Mouse (Mus musculus) hindbrain, embryonic 10.5 days (tissue): ENCODE results near the gene Ncf1. TPM values are rescaled to one million over a fixed set of nuclear protein-coding genes. Genes with fewer than 3 reads are reported as not detected.

Experiments
- DNase-seq: peaks from one replicate; pipeline ENCODE4 v3.0.0-alpha.2; 2017; ENCODE audit warnings: low spot score
- H3K27ac ChIP-seq: fragments of 300-500 bp; sonication (generic); 2 replicates; pipeline ENCODE4 v1.5.1; 2016; ENCODE audit warnings: mild to moderate bottlenecking, moderate library complexity
- H3K27me3 ChIP-seq: fragments of 300-500 bp; sonication (generic); 2 replicates; pipeline ENCODE4 v1.6.1; 2016; ENCODE audit warnings: mild to moderate bottlenecking; ENCODE audit not compliant: poor library complexity, insufficient read depth, severe bottlenecking
- H3K36me3 ChIP-seq: fragments of 300-500 bp; sonication (generic); 2 replicates; pipeline ENCODE4 v1.6.1; 2016; ENCODE audit warnings: mild to moderate bottlenecking, moderate library complexity
- H3K4me1 ChIP-seq: fragments of 300-500 bp; sonication (generic); replicated peaks from 2 replicates; pipeline ENCODE4 v1.6.1; 2016; ENCODE audit warnings: mild to moderate bottlenecking
- H3K4me3 ChIP-seq: fragments of 300-500 bp; sonication (generic); 2 replicates; pipeline ENCODE4 v1.5.1; 2016; ENCODE audit warnings: mild to moderate bottlenecking, moderate library complexity
- H3K9me3 ChIP-seq: fragments of 300-500 bp; sonication (generic); 2 replicates; pipeline ENCODE4 v1.6.1; 2016; ENCODE audit warnings: mild to moderate bottlenecking, moderate library complexity
- WGBS: fragments of 180-500 bp; shearing (Covaris S2); methylation state at CpG from one replicate; pipeline ENCODE4 v1.1.7; 2016; 5-methylcytosine and 5-hydroxymethylcytosine counted together
- polyA plus RNA-seq: library from polyadenylated mRNA; unstranded; fragments of >200 nt; fragmentation: Nextera tagmentation; extraction: Ambion mirVana; gene quantifications from 2 replicates; pipeline ENCODE4 v1.2.1, GENCODE M21; 2016

The Ncf1 gene
- polyA plus RNA-seq, result 2.6 and 3.1 TPM in 2 replicates

GRCm38 (mm10) chr5:134229391-134229790, at the start of gene Ncf1:
Ncf1 (minus strand) TSS chr5:134229625.
- Histone ChIP-seq H3K27ac (no peak within 1 kb of the TSS), H3K4me1 (peaks cover 47% of the 10 kb centered on the region), H3K27me3 (no peaks in the 10 kb centered on the region), H3K9me3 (no peaks in the 10 kb centered on the region), H3K36me3 (0 out of 2 replicates have a peak, but pooled peaks cover under 1% of the 10 kb centered on the region), H3K4me3 (no peak within 1 kb of the TSS)
- 84% methylated on average over 7 of the region's 7 CpGs for WGBS
- DNase-seq, result no peak

- no peak for DNase-seq
- Histone ChIP-seq H3K4me3 (no peak overlapping the region), H3K4me1 (no peaks in the 10 kb centered on the region), H3K27ac (no peak overlapping the region), H3K27me3 (no peaks in the 10 kb centered on the region), H3K9me3 (no peaks in the 10 kb centered on the region), H3K36me3 (peaks cover 99% of the 10 kb centered on the region)
- 91% methylated on average over 4 of the region's 4 CpGs for WGBS
These were observed 47.7 kb upstream of the Ncf1 start for GRCm38 (mm10) chr5:134277109-134277508.

DNA sequence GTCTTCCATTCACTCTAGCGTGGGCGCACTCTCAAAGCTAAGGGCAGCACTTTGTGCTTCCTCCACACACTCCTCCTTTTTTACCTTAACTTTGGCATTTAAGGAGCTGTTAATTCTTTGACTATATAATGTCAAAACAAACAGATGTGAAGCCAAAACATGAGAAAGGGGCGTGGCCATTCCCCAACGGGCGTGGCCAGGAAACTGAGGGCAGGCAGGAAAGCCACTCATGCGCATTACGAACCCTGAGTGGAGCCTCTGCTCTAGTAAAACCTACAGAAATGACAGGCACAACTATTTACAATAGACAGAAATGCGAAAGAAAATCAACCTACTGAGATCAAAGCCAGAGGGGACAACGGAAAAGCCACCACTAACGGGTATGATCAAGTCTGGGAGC, 46.1 kb upstream of the Ncf1 start:
- no peak for DNase-seq
- H3K27me3 ChIP-seq, result no peaks in the 10 kb centered on the region
- peaks cover 99% of the 10 kb centered on the region for H3K36me3 ChIP-seq
- H3K4me3 ChIP-seq, result no peak overlapping the region
- WGBS, result 92% methylated on average over 10 of the region's 10 CpGs
- H3K27ac ChIP-seq, result no peak overlapping the region
- no peaks in the 10 kb centered on the region for H3K9me3 ChIP-seq
- H3K4me1 ChIP-seq, result no peaks in the 10 kb centered on the region

GRCm38 (mm10) chr5:134275021-134275420, 45.6 kb upstream of the Ncf1 start:
- H3K36me3 ChIP-seq, result peaks cover 99% of the 10 kb centered on the region

DNA sequence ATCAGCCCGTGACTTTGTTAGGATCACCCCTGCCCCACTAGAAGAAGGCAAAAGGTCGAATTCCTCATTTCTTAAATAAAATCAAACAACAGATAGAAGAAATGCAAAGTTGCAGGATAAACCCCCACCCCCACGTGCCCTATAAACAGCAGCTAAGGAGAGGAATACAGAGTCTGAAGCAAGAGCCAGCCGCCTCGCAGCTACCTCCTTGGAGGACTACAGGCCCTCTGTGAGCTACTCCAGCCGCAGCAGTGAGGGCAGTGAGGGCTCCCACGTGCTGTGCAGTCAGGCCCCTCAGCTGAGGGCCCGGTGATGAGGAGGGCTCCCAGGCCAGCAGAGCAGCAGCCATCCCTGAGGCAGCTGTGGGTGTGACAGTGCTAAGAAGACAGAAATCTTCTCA, 44.3 kb upstream of the Ncf1 start:
- H3K27ac ChIP-seq, result no peak overlapping the region
- H3K4me1 ChIP-seq, result no peaks in the 10 kb centered on the region
- no peak for DNase-seq
- 87% methylated on average over 8 of the region's 8 CpGs for WGBS
- no peak overlapping the region for H3K4me3 ChIP-seq
- H3K9me3 ChIP-seq, result no peaks in the 10 kb centered on the region
- H3K27me3 ChIP-seq, result no peaks in the 10 kb centered on the region
- peaks cover 99% of the 10 kb centered on the region for H3K36me3 ChIP-seq

More at GRCm38 (mm10) chr5:134275021-134275420, 45.6 kb upstream of the Ncf1 start:
- no peak for DNase-seq
- no peaks in the 10 kb centered on the region for H3K9me3 ChIP-seq
- no peak overlapping the region for H3K4me3 ChIP-seq
- WGBS, result 93% methylated on average over 11 of the region's 11 CpGs
- H3K4me1 ChIP-seq, result no peaks in the 10 kb centered on the region
- no peaks in the 10 kb centered on the region for H3K27me3 ChIP-seq
- H3K27ac ChIP-seq, result no peak overlapping the region

DNA sequence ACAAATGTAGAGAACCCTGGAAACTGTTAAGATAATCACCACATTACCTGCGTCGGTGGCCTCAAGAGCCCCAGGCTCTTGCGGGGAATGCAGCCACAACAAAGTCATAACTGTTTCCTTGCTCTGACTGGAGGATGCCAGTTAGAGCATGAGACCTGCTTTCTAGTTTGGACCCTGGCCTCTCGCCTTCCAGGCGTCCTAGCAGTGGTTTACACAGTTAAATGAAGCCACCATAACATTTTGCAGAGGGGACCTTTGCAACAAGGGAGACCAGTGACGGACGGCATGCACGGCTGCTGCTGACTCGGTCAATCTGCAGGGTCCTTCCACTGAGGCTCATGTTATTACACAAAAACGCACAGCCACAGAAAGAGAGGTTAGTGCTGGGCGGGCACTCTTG, 43.3 kb upstream of the Ncf1 start:
- 87% methylated on average over 11 of the region's 11 CpGs for WGBS
- no peak overlapping the region for H3K4me3 ChIP-seq
- H3K9me3 ChIP-seq, result no peaks in the 10 kb centered on the region
- no peak overlapping the region for H3K27ac ChIP-seq
- H3K36me3 ChIP-seq, result peaks cover 99% of the 10 kb centered on the region
- H3K27me3 ChIP-seq, result no peaks in the 10 kb centered on the region
- no peak for DNase-seq
- no peaks in the 10 kb centered on the region for H3K4me1 ChIP-seq

DNA sequence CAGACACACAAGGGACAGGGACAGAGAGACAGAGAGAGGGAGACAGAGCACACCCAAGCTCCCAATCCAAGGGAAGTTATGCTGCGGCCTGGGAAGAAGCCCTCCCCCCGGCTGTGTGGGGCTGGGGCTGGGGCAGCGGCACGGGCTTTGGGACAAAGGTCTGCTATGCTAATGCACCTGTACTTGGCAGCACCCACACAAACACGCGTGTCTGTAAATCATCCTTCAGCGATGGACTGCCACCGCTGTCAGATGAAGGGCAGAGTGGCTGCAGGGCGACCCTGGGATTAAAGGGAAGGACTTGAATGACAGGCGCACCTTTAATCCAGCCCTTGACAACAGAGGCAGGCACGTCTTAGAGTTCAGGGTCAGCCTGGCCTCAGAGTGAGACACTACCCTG, 42.0 kb upstream of the Ncf1 start:
- WGBS, result 94% methylated on average over 11 of the region's 11 CpGs
- Histone ChIP-seq H3K9me3 (no peaks in the 10 kb centered on the region), H3K4me3 (no peak overlapping the region), H3K36me3 (peaks cover 99% of the 10 kb centered on the region), H3K4me1 (no peaks in the 10 kb centered on the region), H3K27ac (no peak overlapping the region), H3K27me3 (no peaks in the 10 kb centered on the region)
- DNase-seq, result no peak

GRCm38 (mm10) chr5:134270566-134270965, 41.1 kb upstream of the Ncf1 start:
- no peak overlapping the region for H3K27ac ChIP-seq
- no peaks in the 10 kb centered on the region for H3K9me3 ChIP-seq
- no peak overlapping the region for H3K4me3 ChIP-seq
- peaks cover 99% of the 10 kb centered on the region for H3K36me3 ChIP-seq
- no peak for DNase-seq
- WGBS, result 92% methylated on average over 4 of the region's 4 CpGs
- no peaks in the 10 kb centered on the region for H3K4me1 ChIP-seq
- no peaks in the 10 kb centered on the region for H3K27me3 ChIP-seq

GRCm38 (mm10) chr5:134269751-134270150, 40.3 kb upstream of the Ncf1 start:
- H3K4me1 ChIP-seq, result no peaks in the 10 kb centered on the region
- H3K9me3 ChIP-seq, result no peaks in the 10 kb centered on the region
- WGBS, result 90% methylated on average over 5 of the region's 5 CpGs
- H3K36me3 ChIP-seq, result peaks cover 99% of the 10 kb centered on the region
- H3K4me3 ChIP-seq, result no peak overlapping the region
- H3K27ac ChIP-seq, result no peak overlapping the region
- no peak for DNase-seq
- no peaks in the 10 kb centered on the region for H3K27me3 ChIP-seq

DNA sequence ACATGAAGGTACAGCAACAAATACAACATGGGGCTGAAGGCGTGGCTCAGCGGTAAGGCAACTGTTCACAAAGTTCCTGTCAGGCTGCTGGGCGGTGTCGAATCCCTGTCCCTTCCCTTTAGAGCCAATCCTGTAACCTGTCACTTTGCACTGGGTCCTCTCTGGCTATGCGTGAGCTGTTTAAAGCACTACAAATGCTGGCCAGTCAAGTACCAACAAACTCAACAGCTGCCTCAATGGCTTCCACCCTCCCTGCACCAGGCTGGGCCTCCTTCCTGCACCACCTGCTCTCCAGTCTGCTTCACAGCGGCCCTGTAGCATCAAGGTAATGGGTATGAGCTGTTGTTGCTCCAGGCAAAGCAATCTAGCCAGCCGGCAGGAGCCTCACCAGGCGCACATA, 39.3 kb upstream of the Ncf1 start:
- Histone ChIP-seq H3K9me3 (no peaks in the 10 kb centered on the region), H3K36me3 (peaks cover 100% of the 10 kb centered on the region), H3K4me1 (no peaks in the 10 kb centered on the region), H3K27ac (no peak overlapping the region), H3K4me3 (no peak overlapping the region), H3K27me3 (no peaks in the 10 kb centered on the region)
- WGBS, result 98% methylated on average over 8 of the region's 8 CpGs
- no peak for DNase-seq

- DNase-seq, result no peak
- peaks cover 100% of the 10 kb centered on the region for H3K36me3 ChIP-seq
These were observed 37.0 kb upstream of the Ncf1 start for GRCm38 (mm10) chr5:134266404-134266803.

GRCm38 (mm10) chr5:134265890-134266289, 36.5 kb upstream of the Ncf1 start:
- no peaks in the 10 kb centered on the region for H3K9me3 ChIP-seq
- H3K27me3 ChIP-seq, result no peaks in the 10 kb centered on the region
- H3K4me1 ChIP-seq, result no peaks in the 10 kb centered on the region
- DNase-seq, result no peak
- H3K27ac ChIP-seq, result no peak overlapping the region
- peaks cover 100% of the 10 kb centered on the region for H3K36me3 ChIP-seq
- no peak overlapping the region for H3K4me3 ChIP-seq
- 80% methylated on average over 2 of the region's 2 CpGs for WGBS

More at GRCm38 (mm10) chr5:134266404-134266803, 37.0 kb upstream of the Ncf1 start:
- Histone ChIP-seq H3K4me3 (no peak overlapping the region), H3K4me1 (no peaks in the 10 kb centered on the region), H3K27me3 (no peaks in the 10 kb centered on the region), H3K9me3 (no peaks in the 10 kb centered on the region), H3K27ac (no peak overlapping the region)
- 87% methylated on average over 18 of the region's 18 CpGs for WGBS

DNA sequence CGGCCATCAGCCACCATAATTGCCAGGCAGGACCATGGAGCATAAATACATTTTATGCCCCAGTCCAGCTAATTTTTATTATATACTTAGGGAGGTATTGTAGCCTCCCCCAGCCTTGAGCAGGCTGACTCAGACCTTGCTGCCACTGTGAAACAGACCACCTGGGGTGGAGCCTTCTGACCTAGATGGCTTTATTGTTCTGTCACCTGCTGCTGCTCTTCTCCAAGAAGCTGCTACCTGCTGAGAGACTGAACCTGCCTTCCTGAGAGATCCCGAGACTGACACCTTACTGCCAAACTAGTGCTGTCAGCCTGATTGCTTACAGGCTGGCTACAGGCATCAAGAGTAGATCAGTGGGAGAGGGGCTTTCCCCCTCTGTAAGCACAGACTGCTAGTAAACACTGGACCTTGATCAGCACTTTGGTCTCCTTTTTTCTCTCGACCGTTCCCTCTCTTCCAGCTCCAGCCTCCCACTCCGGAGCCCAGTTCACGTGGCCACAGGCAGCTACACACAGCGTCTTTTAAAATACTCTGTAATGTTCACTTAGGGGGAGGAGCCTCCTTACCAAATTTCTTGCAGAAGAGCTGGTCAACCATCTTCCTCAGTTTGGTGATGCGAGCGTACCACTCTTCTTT, 30.7 kb upstream of the Ncf1 start:
- WGBS, result 90% methylated on average over 9 of the region's 9 CpGs
- Histone ChIP-seq H3K36me3 (peaks cover 99% of the 10 kb centered on the region), H3K4me1 (no peaks in the 10 kb centered on the region), H3K27me3 (no peaks in the 10 kb centered on the region), H3K4me3 (no peak overlapping the region), H3K9me3 (no peaks in the 10 kb centered on the region), H3K27ac (no peak overlapping the region)
- no peak for DNase-seq

DNA sequence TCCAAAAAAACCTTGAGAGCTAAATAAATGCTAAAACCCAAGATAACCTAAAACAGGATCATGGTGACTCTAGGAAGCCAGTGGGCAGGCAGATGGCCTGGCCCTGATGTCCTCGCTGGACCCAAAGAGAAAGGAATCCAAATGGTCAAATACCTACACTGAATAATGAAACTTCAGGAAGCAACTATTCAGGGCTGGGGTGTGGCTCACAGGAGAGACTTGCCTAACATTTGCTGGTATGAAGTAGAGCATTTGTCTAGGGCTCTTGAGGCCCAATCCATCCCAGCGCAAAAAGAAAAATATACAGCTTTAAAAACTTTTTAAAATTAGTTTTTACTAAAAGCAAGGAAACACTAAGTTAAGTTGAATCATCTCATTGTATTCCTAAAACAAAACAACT, 29.5 kb upstream of the Ncf1 start:
- Histone ChIP-seq H3K27me3 (no peaks in the 10 kb centered on the region), H3K4me1 (no peaks in the 10 kb centered on the region), H3K4me3 (no peak overlapping the region), H3K36me3 (peaks cover 99% of the 10 kb centered on the region), H3K27ac (no peak overlapping the region), H3K9me3 (no peaks in the 10 kb centered on the region)
- WGBS, result 99% methylated on average over 2 of the region's 2 CpGs
- no peak for DNase-seq
